Mouse (Mus musculus) embryonic facial prominence, embryonic 12.5 days (tissue): ENCODE measurements around the gene Comtd1. TPM values are rescaled to one million over a fixed set of nuclear protein-coding genes. Genes with fewer than 3 reads are reported as not detected.

Experiments used
- ATAC-seq: fragments of 200-750 bp; cut with Nextera tagmentation; 2 replicates; pipeline ENCODE4 v1.8.0; 2017; ENCODE audit not compliant: insufficient number of reproducible peaks, insufficient read depth, low FRiP score, low TSS enrichment
- H3K27ac ChIP-seq: fragments of 300-500 bp; sonication (generic); 2 replicates; pipeline ENCODE4 v1.5.1; 2016; ENCODE audit warnings: mild to moderate bottlenecking
- H3K27me3 ChIP-seq: fragments of 300-500 bp; sonication (generic); 2 replicates; pipeline ENCODE4 v1.6.1; 2016; ENCODE audit warnings: mild to moderate bottlenecking, moderate library complexity
- H3K36me3 ChIP-seq: fragments of 300-500 bp; sonication (generic); 2 replicates; pipeline ENCODE4 v1.6.1; 2016; ENCODE audit warnings: mild to moderate bottlenecking
- H3K4me1 ChIP-seq: fragments of 300-500 bp; sonication (generic); 2 replicates; pipeline ENCODE4 v1.6.1; 2016
- H3K4me2 ChIP-seq: fragments of 300-500 bp; sonication (generic); replicated peaks from 2 replicates; pipeline ENCODE4 v1.6.1; 2016; ENCODE audit warnings: mild to moderate bottlenecking, moderate library complexity
- H3K4me3 ChIP-seq: fragments of 300-500 bp; sonication (generic); 2 replicates; pipeline ENCODE4 v1.5.1; 2016; ENCODE audit warnings: mild to moderate bottlenecking
- H3K9ac ChIP-seq: fragments of 300-500 bp; sonication (generic); 2 replicates; pipeline ENCODE4 v1.6.1; 2016; ENCODE audit warnings: mild to moderate bottlenecking, moderate library complexity
- H3K9me3 ChIP-seq: fragments of 300-500 bp; sonication (generic); 2 replicates; pipeline ENCODE4 v1.6.1; 2016; ENCODE audit warnings: mild to moderate bottlenecking, moderate library complexity
- WGBS: fragments of 180-500 bp; shearing (Covaris S2); methylation state at CpG from one replicate; pipeline ENCODE4 v1.1.7; 2016; 5-methylcytosine and 5-hydroxymethylcytosine counted together
- polyA plus RNA-seq: library from polyadenylated mRNA; unstranded; fragments of >200 nt; fragmentation: Nextera tagmentation; extraction: Ambion mirVana; gene quantifications from 2 replicates; pipeline ENCODE4 v1.2.1, GENCODE M21; 2016

Gene Comtd1
- polyA plus RNA-seq, 1 experiment from 2014 or later: 20.1 TPM

- H3K4me3 ChIP-seq: no peak overlapping the region
- no peaks in the 10 kb centered on the region for H3K36me3 ChIP-seq
- no peaks in the 10 kb centered on the region for H3K27me3 ChIP-seq
- no peak for ATAC-seq
- 82% methylated on average over 4 of the region's 4 CpGs for WGBS
- H3K4me2 ChIP-seq: no peak overlapping the region
- no peak overlapping the region for H3K9ac ChIP-seq
- H3K9me3 ChIP-seq: no peaks in the 10 kb centered on the region
- no peaks in the 10 kb centered on the region; the same call in 1 of the 2 replicates for H3K4me1 ChIP-seq
- H3K27ac ChIP-seq: no peak overlapping the region
Measured at GRCm38 (mm10) chr14:21813216-21813615, 35.6 kb downstream of the Comtd1 start.

- ATAC-seq: no peak
- H3K27ac ChIP-seq: no peak overlapping the region
- no peak overlapping the region for H3K9ac ChIP-seq
- H3K4me1 ChIP-seq: no peaks in the 10 kb centered on the region; the same call in 1 of the 2 replicates
- H3K4me3 ChIP-seq: no peak overlapping the region
- no peaks in the 10 kb centered on the region for H3K36me3 ChIP-seq
- H3K9me3 ChIP-seq: no peaks in the 10 kb centered on the region
- 16% methylated on average over 14 of the region's 14 CpGs for WGBS
- H3K4me2 ChIP-seq: no peak overlapping the region
- H3K27me3 ChIP-seq: no peaks in the 10 kb centered on the region
Measured at GRCm38 (mm10) chr14:21812590-21813162, 36.1 kb downstream of the Comtd1 start.

GRCm38 (mm10) chr14:21811744-21812393 lies 36.9 kb downstream of the Comtd1 start:
- H3K9ac ChIP-seq: no peak overlapping the region
- no peaks in the 10 kb centered on the region for H3K27me3 ChIP-seq
- H3K4me2 ChIP-seq: no peak overlapping the region
- no peak overlapping the region for H3K27ac ChIP-seq
- no peaks in the 10 kb centered on the region; the same call in 1 of the 2 replicates for H3K4me1 ChIP-seq
- 85% methylated on average over 10 of the region's 10 CpGs for WGBS
- H3K36me3 ChIP-seq: no peaks in the 10 kb centered on the region
- H3K9me3 ChIP-seq: no peaks in the 10 kb centered on the region
- no peak overlapping the region for H3K4me3 ChIP-seq
- ATAC-seq: no peak

GRCm38 (mm10) chr14:21811301-21811700 lies 37.5 kb downstream of the Comtd1 start:
- no peak for ATAC-seq
- H3K36me3 ChIP-seq: no peaks in the 10 kb centered on the region
- H3K27ac ChIP-seq: no peak overlapping the region
- no peak overlapping the region for H3K4me2 ChIP-seq
- no peak overlapping the region for H3K4me3 ChIP-seq
- H3K4me1 ChIP-seq: no peaks in the 10 kb centered on the region; the same call in 1 of the 2 replicates
- WGBS: 81% methylated on average over 4 of the region's 4 CpGs
- H3K9ac ChIP-seq: no peak overlapping the region
- H3K27me3 ChIP-seq: no peaks in the 10 kb centered on the region
- H3K9me3 ChIP-seq: no peaks in the 10 kb centered on the region

- no peak for ATAC-seq
- WGBS: 94% methylated on average over 2 of the region's 2 CpGs
- no peaks in the 10 kb centered on the region; the same call in 1 of the 2 replicates for H3K4me1 ChIP-seq
Measured at GRCm38 (mm10) chr14:21809418-21809817, 39.4 kb downstream of the Comtd1 start.

GRCm38 (mm10) chr14:21808208-21808922 lies 40.4 kb downstream of the Comtd1 start:
- Histone ChIP-seq H3K27ac (no peak overlapping the region), H3K4me3 (no peak overlapping the region), H3K4me1 (no peaks in the 10 kb centered on the region), H3K9ac (no peak overlapping the region), H3K27me3 (no peaks in the 10 kb centered on the region), H3K4me2 (no peak overlapping the region), H3K36me3 (no peaks in the 10 kb centered on the region), H3K9me3 (no peaks in the 10 kb centered on the region)
- 89% methylated on average over 8 of the region's 8 CpGs for WGBS
- ATAC-seq: no peak

More at GRCm38 (mm10) chr14:21809418-21809817, 39.4 kb downstream of the Comtd1 start:
- Histone ChIP-seq H3K36me3 (no peaks in the 10 kb centered on the region), H3K27ac (no peak overlapping the region), H3K4me2 (no peak overlapping the region), H3K4me3 (no peak overlapping the region), H3K9ac (no peak overlapping the region), H3K9me3 (no peaks in the 10 kb centered on the region), H3K27me3 (no peaks in the 10 kb centered on the region)

GRCm38 (mm10) chr14:21806631-21807160 lies 42.1 kb downstream of the Comtd1 start:
- H3K4me2 ChIP-seq: no peak overlapping the region
- no peak for ATAC-seq
- H3K27me3 ChIP-seq: no peaks in the 10 kb centered on the region
- no peaks in the 10 kb centered on the region for H3K9me3 ChIP-seq
- no peak overlapping the region for H3K27ac ChIP-seq
- H3K9ac ChIP-seq: no peak overlapping the region
- WGBS: 90% methylated on average over 3 of the region's 3 CpGs
- no peak overlapping the region for H3K4me3 ChIP-seq
- no peaks in the 10 kb centered on the region for H3K36me3 ChIP-seq
- H3K4me1 ChIP-seq: no peaks in the 10 kb centered on the region

- Histone ChIP-seq H3K27me3 (no peaks in the 10 kb centered on the region), H3K9me3 (no peaks in the 10 kb centered on the region), H3K9ac (no peak overlapping the region), H3K4me1 (no peaks in the 10 kb centered on the region), H3K4me3 (no peak overlapping the region), H3K27ac (no peak overlapping the region), H3K36me3 (no peaks in the 10 kb centered on the region), H3K4me2 (no peak overlapping the region)
- ATAC-seq: no peak
- 88% methylated on average over 2 of the region's 2 CpGs for WGBS
Measured at GRCm38 (mm10) chr14:21806203-21806602, 42.6 kb downstream of the Comtd1 start.

GRCm38 (mm10) chr14:21802543-21803206 lies 46.1 kb downstream of the Comtd1 start:
- no peak overlapping the region for H3K9ac ChIP-seq
- WGBS: 93% methylated on average over 6 of the region's 6 CpGs
- no peak overlapping the region for H3K4me3 ChIP-seq
- H3K4me1 ChIP-seq: no peaks in the 10 kb centered on the region
- no peak overlapping the region for H3K4me2 ChIP-seq
- no peaks in the 10 kb centered on the region for H3K27me3 ChIP-seq
- H3K27ac ChIP-seq: no peak overlapping the region
- no peaks in the 10 kb centered on the region for H3K9me3 ChIP-seq
- H3K36me3 ChIP-seq: peaks cover 9% of the 10 kb centered on the region
- ATAC-seq: no peak

- no peaks in the 10 kb centered on the region for H3K27me3 ChIP-seq
- no peak overlapping the region for H3K4me2 ChIP-seq
- no peak for ATAC-seq
- H3K36me3 ChIP-seq: peaks cover 9% of the 10 kb centered on the region
- WGBS: 81% methylated on average over 7 of the region's 7 CpGs
- H3K4me3 ChIP-seq: no peak overlapping the region
- no peaks in the 10 kb centered on the region for H3K9me3 ChIP-seq
- H3K27ac ChIP-seq: no peak overlapping the region
- no peak overlapping the region for H3K9ac ChIP-seq
- no peaks in the 10 kb centered on the region for H3K4me1 ChIP-seq
Measured at GRCm38 (mm10) chr14:21801624-21802023, 47.2 kb downstream of the Comtd1 start.

- H3K27ac ChIP-seq: no peak overlapping the region
- H3K9me3 ChIP-seq: no peaks in the 10 kb centered on the region
- no peak for ATAC-seq
- no peaks in the 10 kb centered on the region for H3K27me3 ChIP-seq
- 92% methylated on average over 4 of the region's 4 CpGs for WGBS
- no peak overlapping the region for H3K4me2 ChIP-seq
- peaks cover 9% of the 10 kb centered on the region for H3K36me3 ChIP-seq
- no peaks in the 10 kb centered on the region for H3K4me1 ChIP-seq
- no peak overlapping the region for H3K9ac ChIP-seq
- no peak overlapping the region for H3K4me3 ChIP-seq
Measured at GRCm38 (mm10) chr14:21800641-21801040, 48.1 kb downstream of the Comtd1 start.
